Mouse (Mus musculus): ENCODE data around the gene Prdm2. TPM values are rescaled to one million over a fixed set of nuclear protein-coding genes. Genes with fewer than 3 reads are reported as not detected.

Gene Prdm2
- polyA plus RNA-seq, 1 experiment from 2014 or later: 11.5 TPM

GRCm38 (mm10) chr4:143092082-143092701 lies 120.6 kb downstream of the Prdm2 start:
- Histone ChIP-seq H3K9me3 (replicated peaks; ENCODE audit: control insufficient read depth, low read length) (no peaks in the 10 kb centered on the region), H3K27me3 (ENCODE audit: control insufficient read depth, insufficient read depth, low read length) (no peaks in the 10 kb centered on the region), H3K4me2 (ENCODE audit: low read depth, low read length) (no peak overlapping the region), H3K4me3 (ENCODE audit: low read depth, low read length) (no peak overlapping the region), H3K36me3 (replicated peaks; ENCODE audit: control insufficient read depth, insufficient read depth, low read depth, low read length) (no peaks in the 10 kb centered on the region), H3K27ac (replicated peaks; ENCODE audit: low read depth, low read length) (no peak overlapping the region), H3K4me1 (ENCODE audit: control insufficient read depth, insufficient read depth, low read length) (no peaks in the 10 kb centered on the region), H3K9ac (replicated peaks; ENCODE audit: low read length) (no peak overlapping the region)
- DNase-seq (ENCODE audit: low spot score): no peak
- no peak for ATAC-seq (replicated peaks; ENCODE audit: insufficient number of reproducible peaks, low FRiP score, low TSS enrichment, low read depth)
- WGBS: 54% methylated on average over 12 of the region's 12 CpGs

GRCm38 (mm10) chr4:143090551-143090950 lies 122.2 kb downstream of the Prdm2 start:
- no peak overlapping the region for H3K4me3 ChIP-seq (ENCODE audit: low read depth, low read length)
- no peaks in the 10 kb centered on the region for H3K27me3 ChIP-seq (ENCODE audit: control insufficient read depth, insufficient read depth, low read length)
- H3K4me2 ChIP-seq (ENCODE audit: low read depth, low read length): no peak overlapping the region
- H3K27ac ChIP-seq (replicated peaks; ENCODE audit: low read depth, low read length): no peak overlapping the region
- no peaks in the 10 kb centered on the region for H3K36me3 ChIP-seq (replicated peaks; ENCODE audit: control insufficient read depth, insufficient read depth, low read depth, low read length)
- no peak overlapping the region for H3K9ac ChIP-seq (replicated peaks; ENCODE audit: low read length)
- 94% methylated on average over 3 of the region's 3 CpGs for WGBS
- DNase-seq (ENCODE audit: low spot score): no peak
- ATAC-seq (replicated peaks; ENCODE audit: insufficient number of reproducible peaks, low FRiP score, low TSS enrichment, low read depth): no peak
- H3K4me1 ChIP-seq (ENCODE audit: control insufficient read depth, insufficient read depth, low read length): no peaks in the 10 kb centered on the region
- H3K9me3 ChIP-seq (replicated peaks; ENCODE audit: control insufficient read depth, low read length): no peaks in the 10 kb centered on the region

GRCm38 (mm10) chr4:143074071-143074765 lies 138.6 kb downstream of the Prdm2 start:
- no peak; the same call in 1 of the 2 replicates for ATAC-seq (replicated peaks; ENCODE audit: insufficient number of reproducible peaks, low FRiP score, low TSS enrichment, low read depth)
- Histone ChIP-seq H3K4me3 (ENCODE audit: low read depth, low read length) (no peak overlapping the region), H3K27ac (replicated peaks; ENCODE audit: low read depth, low read length) (no peak overlapping the region)

GRCm38 (mm10) chr4:143071791-143072190 lies 141.0 kb downstream of the Prdm2 start:
- H3K9me3 ChIP-seq (replicated peaks; ENCODE audit: control insufficient read depth, low read length): no peaks in the 10 kb centered on the region
- H3K27me3 ChIP-seq (ENCODE audit: control insufficient read depth, insufficient read depth, low read length): 0 out of 2 replicates have a peak, but pooled peaks cover 2% of the 10 kb centered on the region
- H3K4me2 ChIP-seq (ENCODE audit: low read depth, low read length): no peak overlapping the region
- no peak for ATAC-seq (replicated peaks; ENCODE audit: insufficient number of reproducible peaks, low FRiP score, low TSS enrichment, low read depth)
- no peaks in the 10 kb centered on the region for H3K36me3 ChIP-seq (replicated peaks; ENCODE audit: control insufficient read depth, insufficient read depth, low read depth, low read length)
- H3K27ac ChIP-seq (replicated peaks; ENCODE audit: low read depth, low read length): no peak overlapping the region
- WGBS: 56% methylated on average over 8 of the region's 8 CpGs
- H3K4me1 ChIP-seq (ENCODE audit: control insufficient read depth, insufficient read depth, low read length): peaks cover 5% of the 10 kb centered on the region; the same call in 1 of the 2 replicates
- peak; percentile 19 for DNase-seq (ENCODE audit: low spot score)
- no peak overlapping the region for H3K4me3 ChIP-seq (ENCODE audit: low read depth, low read length)
- no peak overlapping the region for H3K9ac ChIP-seq (replicated peaks; ENCODE audit: low read length)

More at GRCm38 (mm10) chr4:143074071-143074765, 138.6 kb downstream of the Prdm2 start:
- 0 out of 2 replicates have a peak, but pooled peaks cover 2% of the 10 kb centered on the region for H3K27me3 ChIP-seq (ENCODE audit: control insufficient read depth, insufficient read depth, low read length)
- H3K9me3 ChIP-seq (replicated peaks; ENCODE audit: control insufficient read depth, low read length): no peaks in the 10 kb centered on the region
- H3K36me3 ChIP-seq (replicated peaks; ENCODE audit: control insufficient read depth, insufficient read depth, low read depth, low read length): no peaks in the 10 kb centered on the region
- peaks cover 5% of the 10 kb centered on the region; the same call in 1 of the 2 replicates for H3K4me1 ChIP-seq (ENCODE audit: control insufficient read depth, insufficient read depth, low read length)
- peak overlapping the region; percentile 54 for H3K9ac ChIP-seq (replicated peaks; ENCODE audit: low read length)
- WGBS: 2% methylated on average over 20 of the region's 20 CpGs
- DNase-seq (ENCODE audit: low spot score): peak; percentile 47
- H3K4me2 ChIP-seq (ENCODE audit: low read depth, low read length): peak overlapping the region; percentile 72

GRCm38 (mm10) chr4:143067006-143067405 lies 145.8 kb downstream of the Prdm2 start:
- no peak overlapping the region for H3K27ac ChIP-seq (replicated peaks; ENCODE audit: low read depth, low read length)
- no peaks in the 10 kb centered on the region for H3K4me1 ChIP-seq (ENCODE audit: control insufficient read depth, insufficient read depth, low read length)
- DNase-seq (ENCODE audit: low spot score) (no peak), ATAC-seq (replicated peaks; ENCODE audit: insufficient number of reproducible peaks, low FRiP score, low TSS enrichment, low read depth) (no peak)
- WGBS: 85% methylated on average over 9 of the region's 9 CpGs
- H3K27me3 ChIP-seq (ENCODE audit: control insufficient read depth, insufficient read depth, low read length): no peaks in the 10 kb centered on the region
- H3K36me3 ChIP-seq (replicated peaks; ENCODE audit: control insufficient read depth, insufficient read depth, low read depth, low read length): no peaks in the 10 kb centered on the region
- no peak overlapping the region for H3K9ac ChIP-seq (replicated peaks; ENCODE audit: low read length)
- no peak overlapping the region for H3K4me3 ChIP-seq (ENCODE audit: low read depth, low read length)
- H3K9me3 ChIP-seq (replicated peaks; ENCODE audit: control insufficient read depth, low read length): no peaks in the 10 kb centered on the region
- no peak overlapping the region for H3K4me2 ChIP-seq (ENCODE audit: low read depth, low read length)

- 89% methylated on average over 12 of the region's 12 CpGs for WGBS
- Histone ChIP-seq H3K4me1 (ENCODE audit: control insufficient read depth, insufficient read depth, low read length) (no peaks in the 10 kb centered on the region), H3K4me2 (ENCODE audit: low read depth, low read length) (no peak overlapping the region), H3K36me3 (replicated peaks; ENCODE audit: control insufficient read depth, insufficient read depth, low read depth, low read length) (no peaks in the 10 kb centered on the region), H3K9me3 (replicated peaks; ENCODE audit: control insufficient read depth, low read length) (no peaks in the 10 kb centered on the region), H3K4me3 (ENCODE audit: low read depth, low read length) (no peak overlapping the region), H3K27ac (replicated peaks; ENCODE audit: low read depth, low read length) (no peak overlapping the region), H3K9ac (replicated peaks; ENCODE audit: low read length) (no peak overlapping the region), H3K27me3 (ENCODE audit: control insufficient read depth, insufficient read depth, low read length) (no peaks in the 10 kb centered on the region)
- ATAC-seq (replicated peaks; ENCODE audit: insufficient number of reproducible peaks, low FRiP score, low TSS enrichment, low read depth): no peak
- DNase-seq (ENCODE audit: low spot score): no peak
These were observed 153.9 kb downstream of the Prdm2 start for GRCm38 (mm10) chr4:143058765-143059344.

All from embryonic facial prominence, embryonic 11.5 days (tissue).